Mouse (Mus musculus): ENCODE data around the gene Tex50. TPM values are rescaled to one million over a fixed set of nuclear protein-coding genes. Genes with fewer than 3 reads are reported as not detected.

The Tex50 gene
- total RNA-seq, 2 experiments from 2014 or later, result not detected

GRCm38 (mm10) chr1:161126461-161126860, 32.7 kb downstream of the Tex50 start:
- DNase-seq (ENCODE audit: extremely low spot score in 1 of 2, low spot score in 1 of 2), result no peak

GRCm38 (mm10) chr1:161122661-161123418, 36.3 kb downstream of the Tex50 start:
- no peak for DNase-seq (ENCODE audit: extremely low spot score in 1 of 2, low spot score in 1 of 2)

- no peak for DNase-seq (ENCODE audit: extremely low spot score in 1 of 2, low spot score in 1 of 2)
These were observed 44.5 kb downstream of the Tex50 start for GRCm38 (mm10) chr1:161114591-161114990.

GRCm38 (mm10) chr1:161109216-161109615, 49.9 kb downstream of the Tex50 start:
- DNase-seq (ENCODE audit: extremely low spot score in 1 of 2, low spot score in 1 of 2), result no peak

Other genes starting within 250 kb of the Tex50 start
- gene Serpinc1, start 180.7 kb downstream of the Tex50 start, total RNA-seq (2021), result under 1 TPM; 0.15 to 0.47 TPM
- 10 to 100 TPM; 15.0 to 18.2 TPM for gene Zbtb37, start 124.5 kb downstream of the Tex50 start, total RNA-seq (2021)
- 10 to 100 TPM; 22.8 to 26.3 TPM for gene Dars2, start 88.7 kb downstream of the Tex50 start, total RNA-seq (2021)
- gene Cenpl, start 88.6 kb downstream of the Tex50 start, total RNA-seq (2021), result 1 to 10 TPM; 1.5 to 1.8 TPM
- 10 to 100 TPM; 16.3 to 18.8 TPM for gene Klhl20, start 27.8 kb downstream of the Tex50 start, total RNA-seq (2021)
- 10 to 100 TPM; 47.2 to 49.1 TPM for gene Ankrd45, start 16.6 kb downstream of the Tex50 start, total RNA-seq (2021)
- gene Prdx6, start 91.9 kb upstream of the Tex50 start, total RNA-seq (2021), result 100 to 1,000 TPM; 300 to 347 TPM
- not detected for gene Tnfsf4, start 236.1 kb upstream of the Tex50 start, total RNA-seq (2021)